In the genomic region with DNA sequence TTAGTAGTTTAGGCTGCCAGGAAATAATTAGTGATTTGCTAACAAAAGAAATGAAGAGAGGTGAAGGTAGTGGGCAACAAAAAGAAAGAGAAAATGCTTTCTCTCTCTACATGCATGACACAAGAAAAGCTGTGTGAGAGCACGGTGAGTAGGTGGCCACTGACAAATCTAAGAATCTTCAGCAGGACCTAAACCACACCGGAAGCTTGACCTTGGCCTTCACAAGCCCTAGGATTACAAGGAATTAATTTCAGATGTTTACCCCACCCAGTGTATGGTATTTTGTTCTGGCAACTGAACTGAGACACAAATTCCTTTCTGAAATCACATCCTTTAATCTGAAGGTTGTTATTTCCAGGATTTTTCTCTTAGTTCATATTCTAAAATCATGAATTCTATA, we compare ENCODE assay signal across 15 mouse cellular contexts.
"Had no signal": no experiment of that assay in that cellular context is flagged by ENCODE, and none has a peak within 500 bp of the region (broad histone marks: within the 10 kb centered on the region; RNA-seq: fewer than 3 reads in every experiment).

No protein-coding gene starts in this region.

- H3K4me3 ChIP-seq: neural tube, embryonic 13.5 days; neural tube, embryonic 15.5 days; stomach, embryonic 15.5 days had no signal

- H3K4me1 ChIP-seq: neural tube, embryonic 13.5 days; neural tube, embryonic 15.5 days; stomach, embryonic 15.5 days had no signal

- H3K36me3 ChIP-seq: neural tube, embryonic 13.5 days; neural tube, embryonic 15.5 days; stomach, embryonic 15.5 days had no signal

- DNase-seq: retina, postnatal 1 day; right cerebral cortex, adult 18-20 months; right cerebral cortex, postnatal 14 days; right cerebral cortex, postnatal 25 days; right cerebral cortex, postnatal 4 days; spleen, adult 18-20 months; thymus, adult 18-20 months; thymus, adult 2 months; thymus, postnatal 14 days; thymus, postnatal 25 days; thymus, postnatal 36 days had no signal

- H3K9me3 ChIP-seq: neural tube, embryonic 13.5 days; neural tube, embryonic 15.5 days; stomach, embryonic 15.5 days had no signal

- H3K27me3 ChIP-seq: neural tube, embryonic 13.5 days; neural tube, embryonic 15.5 days; stomach, embryonic 15.5 days had no signal

- H3K4me2 ChIP-seq: neural tube, embryonic 13.5 days; neural tube, embryonic 15.5 days; stomach, embryonic 15.5 days had no signal

- H3K9ac ChIP-seq: neural tube, embryonic 13.5 days; neural tube, embryonic 15.5 days; stomach, embryonic 15.5 days had no signal

- H3K27ac ChIP-seq: neural tube, embryonic 13.5 days; neural tube, embryonic 15.5 days; stomach, embryonic 15.5 days; stomach, postnatal 0 days had no signal
